Mouse (Mus musculus): ENCODE results near the gene Arl6ip1.
"Not testable (repeated sequence)": the region's sequence is repeated elsewhere in the genome, so short reads cannot be mapped to it uniquely, and the experiment has no call there.

The Arl6ip1 gene

DNA sequence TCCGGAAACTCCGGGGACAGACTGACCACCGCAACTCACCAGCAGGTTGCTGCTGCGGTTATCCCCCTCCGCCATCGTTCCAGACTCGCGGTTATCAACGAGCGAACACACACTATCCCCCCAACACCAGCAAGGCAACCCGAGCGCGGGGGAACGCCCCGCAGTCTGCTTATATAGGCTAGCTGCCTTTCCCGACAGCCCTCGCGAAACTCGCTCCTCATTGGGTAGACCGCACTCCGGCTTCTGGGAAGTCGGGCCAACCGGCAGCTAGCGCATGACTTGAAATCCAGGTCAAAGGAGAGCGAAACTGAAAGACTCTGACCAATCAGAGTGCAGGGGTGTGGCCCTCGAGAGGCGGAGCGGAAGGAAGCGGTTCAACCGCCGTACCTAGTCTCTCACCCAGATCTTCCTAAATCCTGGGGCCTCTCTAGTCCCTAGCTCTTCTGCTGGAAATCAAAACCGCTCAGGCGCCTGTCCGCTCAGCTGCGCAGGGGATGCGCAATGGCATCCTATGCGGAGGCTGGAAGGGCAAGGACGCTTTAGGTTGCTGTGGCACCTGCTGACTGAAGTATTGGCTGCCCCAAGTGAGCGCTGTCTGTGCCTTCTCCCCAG is at the start of gene Arl6ip1:
TSS of gene Arl6ip1 (minus strand) at position 233 of the 612 bp plus-strand sequence.
- peak; percentile 96 for DNase-seq (ENCODE audit: low read depth)

DNA sequence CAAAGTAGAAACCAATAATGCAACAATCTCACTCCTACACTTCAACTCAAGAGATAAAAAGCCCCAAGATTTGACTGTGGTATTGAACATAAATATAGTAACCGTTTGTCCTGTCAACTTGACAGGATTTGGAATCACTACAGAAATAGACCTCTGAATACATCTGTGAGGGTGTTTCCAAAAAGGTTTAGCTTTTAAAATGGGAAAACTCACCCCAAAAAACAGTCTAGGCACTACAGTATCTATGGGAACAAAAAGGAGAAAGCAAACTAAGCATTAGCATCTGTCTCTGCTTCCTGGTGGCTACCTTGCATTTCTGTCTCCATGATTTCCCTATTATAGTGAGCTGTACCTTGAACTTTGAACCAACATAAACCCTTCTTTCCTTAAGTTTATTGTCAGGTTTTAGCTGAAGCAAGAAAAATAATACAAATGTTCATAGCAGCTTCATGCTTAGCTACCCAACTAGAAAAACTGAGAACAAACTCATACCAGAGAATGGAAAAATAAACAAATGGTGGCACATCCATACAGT is 46.4 kb upstream of the Arl6ip1 start:
- DNase-seq (ENCODE audit: low read depth), result no peak

DNA sequence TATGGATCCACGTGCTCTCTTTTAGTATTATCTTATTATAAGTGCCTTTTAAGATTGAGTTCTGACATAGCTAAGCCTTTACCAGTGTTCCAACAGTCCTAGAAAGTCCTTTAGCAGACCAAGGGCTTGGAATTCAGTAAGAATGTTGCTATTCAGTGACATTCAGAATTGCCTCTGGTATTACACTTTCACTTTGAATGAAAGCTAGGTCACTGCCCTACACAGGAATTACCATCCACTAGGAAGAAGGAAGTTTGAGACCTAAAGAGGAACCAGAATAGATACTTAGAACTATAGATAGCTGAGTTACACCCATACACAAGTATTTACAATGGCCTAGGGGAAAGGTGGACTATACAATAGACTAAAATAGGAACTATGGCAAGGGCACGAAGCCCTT is 40.7 kb upstream of the Arl6ip1 start:
- DNase-seq (ENCODE audit: low read depth), result not testable (repeated sequence)

DNA sequence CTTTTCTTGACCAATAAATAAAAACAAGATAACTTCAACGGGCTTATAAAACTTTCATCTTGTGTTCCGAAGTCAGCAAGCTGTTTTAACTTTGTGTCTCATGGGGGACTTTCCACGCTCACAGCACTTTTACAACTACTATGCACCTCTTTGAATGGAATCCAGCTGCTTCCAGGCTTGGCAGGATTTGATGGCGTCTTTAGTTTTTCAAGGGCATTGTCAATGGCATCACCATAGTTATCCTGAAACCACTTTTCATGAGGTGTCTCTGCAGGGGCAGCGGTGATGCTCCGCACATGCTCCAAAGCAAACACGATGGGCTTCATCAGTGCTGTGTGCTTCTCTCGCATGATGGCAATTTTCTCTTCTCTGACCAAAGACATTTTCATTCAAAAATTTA is 33.5 kb upstream of the Arl6ip1 start:
- no peak for DNase-seq (ENCODE audit: low read depth)

DNA sequence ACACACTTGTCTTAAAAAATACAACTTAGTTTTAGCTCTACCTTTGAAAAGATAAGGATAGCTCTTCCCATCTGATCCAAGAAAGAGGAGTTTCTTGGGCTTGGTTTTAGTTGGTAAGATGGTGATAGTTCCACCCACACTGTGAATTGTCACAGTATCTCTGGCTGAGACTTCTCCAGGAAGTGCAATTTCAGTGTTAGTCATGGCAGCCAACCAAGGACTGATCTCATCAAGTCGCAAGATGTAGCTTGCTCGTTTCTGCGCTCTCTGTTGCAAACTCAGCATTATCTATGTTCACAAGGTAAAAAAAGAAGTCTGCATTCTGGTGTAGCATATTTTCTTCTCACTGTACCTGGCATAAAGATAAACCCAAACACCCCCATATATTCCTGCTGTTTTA is 30.7 kb upstream of the Arl6ip1 start:
- DNase-seq (ENCODE audit: low read depth), result no peak

DNA sequence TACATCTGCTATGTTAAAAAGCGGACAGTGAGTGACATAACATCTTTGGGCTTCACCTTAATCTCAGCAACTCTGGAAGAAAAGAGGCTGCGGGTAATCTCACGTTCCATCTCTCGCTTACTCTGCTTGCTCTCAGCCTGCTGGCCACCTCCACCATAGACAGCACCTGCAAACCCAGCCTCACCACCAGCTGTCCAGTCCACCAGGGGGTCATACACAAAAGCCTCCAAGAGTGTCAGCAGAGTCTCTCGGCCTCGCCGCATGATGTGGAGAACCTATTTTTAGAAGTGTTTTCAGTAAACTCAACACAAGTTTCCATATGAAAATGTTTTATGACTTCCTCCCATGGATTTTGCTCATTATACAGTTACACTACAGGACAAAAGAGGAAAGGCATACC is 27.0 kb upstream of the Arl6ip1 start:
- no peak for DNase-seq (ENCODE audit: low read depth)

DNA sequence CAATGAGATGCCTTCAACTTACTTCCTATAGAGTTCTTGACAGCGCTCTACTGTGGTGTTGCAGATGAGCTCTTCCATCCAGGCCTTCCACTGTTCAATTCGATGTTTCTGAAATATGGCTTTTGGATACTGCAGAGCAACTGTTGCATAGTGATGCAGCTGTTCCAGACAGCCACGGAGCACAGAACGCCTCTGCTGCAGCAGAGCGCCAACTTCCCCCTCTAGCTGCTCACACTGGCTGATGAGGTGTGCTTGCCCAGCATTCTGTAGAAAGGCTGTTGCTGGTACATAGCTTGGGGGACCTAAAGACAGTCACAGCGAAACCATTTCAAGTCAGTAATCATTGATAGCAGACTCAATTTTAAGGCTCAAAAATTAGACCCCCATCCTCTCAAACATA is 24.7 kb upstream of the Arl6ip1 start:
- no peak for DNase-seq (ENCODE audit: low read depth)

DNA sequence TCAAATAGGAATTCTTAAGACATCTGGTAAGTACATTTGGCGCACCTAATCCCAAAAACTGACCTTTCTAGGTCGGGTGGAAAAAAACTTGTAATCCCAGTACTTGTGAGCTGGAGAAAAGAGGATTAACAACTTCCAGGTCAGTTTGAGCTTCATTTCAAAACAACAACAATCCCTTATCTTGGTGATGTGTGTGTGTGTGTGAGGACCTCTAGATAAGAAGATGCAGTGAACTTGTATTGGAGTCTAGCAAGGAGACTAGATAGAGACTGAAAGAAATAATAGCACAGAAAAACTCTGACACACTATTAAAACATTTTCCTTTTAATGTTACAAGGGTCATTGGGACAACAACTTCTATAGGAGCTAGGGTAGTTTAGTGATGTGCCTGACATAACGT is 14.1 kb upstream of the Arl6ip1 start:
- DNase-seq (ENCODE audit: low read depth), result no peak

DNA sequence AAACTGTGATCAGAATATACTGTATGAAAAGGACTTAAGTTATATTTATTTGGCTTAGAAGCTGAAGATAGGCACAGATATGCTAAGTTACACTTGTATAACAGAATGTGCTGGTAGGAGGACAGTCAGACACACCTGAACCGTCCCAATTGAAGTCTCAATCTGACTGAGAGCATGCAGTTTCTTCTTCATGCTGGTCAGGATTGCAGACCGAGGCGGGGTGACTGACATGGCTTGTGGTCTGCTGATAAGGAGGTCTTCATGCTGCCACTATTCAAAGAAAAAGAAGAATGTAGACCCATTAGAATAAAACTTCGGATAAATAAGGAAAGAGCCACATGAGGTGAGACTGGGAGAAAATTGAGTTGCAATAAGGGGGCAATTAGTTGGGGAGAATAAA is 13.7 kb upstream of the Arl6ip1 start:
- no peak for DNase-seq (ENCODE audit: low read depth)

DNA sequence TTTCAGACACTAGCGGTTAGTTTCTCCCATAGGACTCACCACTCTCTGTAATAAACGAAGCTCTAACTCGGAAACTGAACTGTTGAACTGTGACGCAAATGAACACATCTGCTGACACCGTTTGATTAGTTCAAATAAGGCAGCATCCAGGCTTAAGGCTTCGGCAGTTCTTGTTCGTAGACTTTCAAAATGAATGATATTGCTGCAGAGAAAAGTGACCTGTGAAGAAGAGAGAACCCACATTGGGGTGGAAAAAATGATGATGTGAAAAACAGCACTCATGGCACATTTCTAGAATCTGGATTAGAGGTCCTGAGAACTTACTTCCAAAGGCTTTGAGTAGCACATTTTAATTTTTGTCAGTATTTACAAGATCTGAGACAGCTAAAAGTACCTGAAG is 11.8 kb upstream of the Arl6ip1 start:
- no peak for DNase-seq (ENCODE audit: low read depth)

DNA sequence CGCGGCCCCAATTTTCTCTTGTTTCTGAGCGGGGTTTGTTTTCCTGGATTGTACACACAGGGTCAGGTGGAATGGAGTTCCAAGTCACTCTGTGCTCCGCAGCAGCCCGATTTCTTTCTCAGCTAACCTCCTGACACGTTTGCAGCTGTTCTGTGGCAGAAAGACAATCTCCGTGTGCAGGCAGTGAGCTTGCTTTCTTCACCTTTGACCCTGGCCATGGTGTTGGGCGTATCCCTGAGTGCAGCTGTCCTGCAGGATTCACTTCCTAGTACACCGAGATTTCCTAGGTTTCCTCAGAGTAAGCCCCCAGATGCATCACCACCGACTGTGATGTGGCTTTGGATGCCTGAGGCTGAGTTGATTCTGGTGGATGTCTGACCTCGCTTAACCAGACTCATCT is 5.7 kb upstream of the Arl6ip1 start:
- DNase-seq (ENCODE audit: low read depth), result no peak

DNA sequence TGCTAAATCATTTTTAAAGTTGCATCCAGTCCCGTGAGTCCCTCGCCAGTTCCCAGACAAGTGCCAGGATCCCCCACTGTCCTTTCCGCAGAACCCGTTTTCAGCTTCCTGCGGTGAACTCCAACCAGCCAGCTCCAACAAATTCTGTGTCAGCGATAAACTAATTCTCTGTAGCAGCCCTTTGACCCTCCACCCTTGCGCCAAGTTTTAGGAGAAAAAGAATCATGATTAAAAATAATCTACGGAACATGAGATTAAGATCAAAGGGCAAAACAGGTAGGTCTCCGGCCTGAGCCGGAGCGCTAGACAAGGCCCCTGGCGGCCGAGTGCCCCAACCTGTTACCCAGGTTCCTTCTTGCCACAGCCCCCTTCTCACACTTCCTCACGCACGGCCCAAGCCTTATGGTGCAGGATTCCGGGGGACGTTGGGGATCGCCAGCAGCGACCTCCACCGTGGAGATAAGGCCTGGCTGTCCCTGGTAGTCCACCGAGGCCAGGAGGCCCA is 485 bp downstream of the Arl6ip1 start:
- DNase-seq (ENCODE audit: low read depth), result no peak

DNA sequence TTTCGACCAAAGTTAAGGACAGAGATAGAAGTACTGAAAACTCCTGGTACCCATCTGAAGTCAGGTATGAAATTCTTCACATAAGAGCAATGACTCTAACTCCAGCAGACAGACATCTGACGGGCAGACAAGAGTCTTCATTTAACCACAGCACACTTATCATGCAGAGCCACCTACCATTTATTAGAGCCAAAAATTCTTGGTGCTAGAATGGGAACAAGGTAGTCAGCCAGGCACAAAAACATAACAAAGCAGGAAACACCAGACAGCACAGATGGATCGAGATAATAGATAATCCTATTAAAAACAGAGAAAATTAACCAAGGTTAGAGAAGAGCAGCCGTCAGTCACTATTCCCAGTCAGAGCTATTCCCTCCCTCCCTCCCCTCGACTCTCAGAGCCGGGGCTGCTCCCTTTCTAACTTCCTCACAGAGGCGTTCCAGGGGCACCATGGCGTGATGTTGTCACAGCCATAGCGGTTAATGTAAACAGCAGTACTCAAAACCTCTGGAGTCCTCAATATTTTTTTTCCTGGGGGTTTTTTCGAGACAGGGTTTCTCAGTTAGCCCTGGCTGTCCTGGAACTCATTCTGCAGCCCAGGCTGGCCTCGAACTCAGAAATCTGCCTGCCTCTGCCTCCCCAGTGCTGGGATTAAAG is 3.1 kb downstream of the Arl6ip1 start:
- no peak for DNase-seq (ENCODE audit: low read depth)

DNA sequence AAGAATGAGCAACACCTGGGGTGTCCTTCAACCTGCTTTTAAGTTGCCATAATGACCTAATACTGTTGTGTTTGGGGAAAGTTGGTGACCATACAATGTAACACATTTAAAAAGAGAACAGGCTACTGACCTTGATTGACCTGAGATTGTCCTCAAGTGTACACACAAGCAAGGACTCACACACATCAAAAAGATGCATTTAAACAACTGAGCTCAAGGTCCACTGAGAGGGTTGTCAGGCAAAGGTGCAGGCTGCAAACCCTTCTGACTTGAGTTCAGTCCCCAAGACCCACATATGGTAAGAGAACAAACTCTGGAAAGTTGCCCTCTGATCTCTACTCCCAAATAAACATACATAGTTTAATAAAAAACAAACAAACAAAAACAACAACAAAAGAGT is 3.7 kb downstream of the Arl6ip1 start:
- DNase-seq (ENCODE audit: low read depth), result no peak

DNA sequence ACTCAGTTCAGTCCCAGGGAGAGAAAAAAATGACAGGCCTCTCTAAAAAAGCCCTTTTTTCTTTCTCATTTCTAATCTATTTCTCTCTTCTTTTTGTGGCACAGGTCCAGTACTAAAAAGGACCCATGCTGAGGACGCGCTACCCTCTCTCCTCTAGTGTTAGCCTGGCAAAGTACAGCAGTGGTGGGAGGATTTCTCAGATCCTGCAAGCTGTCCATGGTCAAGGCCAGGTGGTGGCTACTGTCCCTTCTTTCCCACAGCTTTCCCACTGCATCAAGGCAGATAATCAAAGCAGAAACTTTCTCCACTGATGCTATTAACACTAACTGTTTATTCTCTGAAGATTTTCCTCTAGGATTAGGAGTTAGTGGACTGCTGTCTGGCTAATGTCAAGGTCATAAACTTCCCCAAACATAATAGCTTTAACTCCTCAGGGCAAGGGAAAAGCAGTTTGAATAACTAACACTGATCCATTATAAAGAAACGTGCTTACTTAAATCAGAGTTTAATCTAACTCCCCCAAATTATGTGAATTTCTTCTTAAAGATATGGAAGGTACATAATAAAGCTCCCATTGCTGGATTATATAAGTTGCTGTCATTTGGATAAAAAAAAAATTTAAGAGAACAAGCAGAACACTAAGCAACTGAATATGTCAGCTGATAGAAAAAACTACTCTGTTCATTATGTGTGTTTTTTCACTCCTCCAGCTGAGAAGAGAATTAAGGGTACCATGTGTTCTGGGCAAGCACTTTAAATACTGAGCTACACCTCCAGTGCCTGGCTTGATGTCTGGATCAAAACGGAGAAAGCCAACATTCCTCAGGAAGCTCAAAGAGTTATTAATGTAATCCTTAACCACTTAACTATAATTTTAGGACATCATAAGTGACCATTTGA is 5.7 kb downstream of the Arl6ip1 start:
- no peak for DNase-seq (ENCODE audit: low read depth)

DNA sequence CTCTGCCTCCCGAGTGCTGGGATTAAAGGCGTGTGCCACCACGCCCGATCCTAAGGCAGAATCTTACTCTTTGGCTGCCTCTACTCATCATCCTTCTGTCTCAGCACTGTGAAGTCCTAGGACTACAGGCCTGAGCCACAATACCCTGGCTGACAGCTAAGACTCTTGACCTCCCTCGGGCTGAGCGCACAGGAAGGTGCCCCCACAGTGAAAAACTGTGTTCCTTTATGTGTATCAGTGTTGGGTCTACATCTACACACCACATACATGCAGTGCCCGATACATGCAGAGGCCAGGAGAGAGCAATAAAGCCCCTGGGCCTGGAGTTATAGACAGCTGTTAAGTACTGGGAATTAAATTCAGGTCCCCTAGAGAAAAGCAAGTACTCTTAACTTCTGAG is 7.2 kb downstream of the Arl6ip1 start:
- no peak for DNase-seq (ENCODE audit: low read depth)

DNA sequence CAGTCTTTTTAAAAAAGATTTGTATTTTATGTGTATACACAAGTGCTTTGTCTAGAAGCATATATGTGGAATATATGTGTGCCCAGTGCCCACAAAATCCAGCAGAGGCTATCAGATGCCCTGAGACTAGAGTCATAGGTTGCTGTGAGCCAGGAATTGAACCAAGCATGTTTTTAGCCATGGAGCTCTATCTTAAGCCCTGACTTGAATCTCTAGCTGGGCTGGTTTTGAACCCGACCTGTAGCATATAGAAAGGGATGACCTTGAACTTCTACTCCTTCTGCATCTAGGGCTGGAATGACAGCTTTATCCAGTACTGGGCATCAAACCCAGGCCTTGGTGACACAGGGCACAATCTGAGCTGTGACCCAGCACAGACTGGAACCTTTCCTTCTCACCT is 8.8 kb downstream of the Arl6ip1 start:
- no peak for DNase-seq (ENCODE audit: low read depth)

DNA sequence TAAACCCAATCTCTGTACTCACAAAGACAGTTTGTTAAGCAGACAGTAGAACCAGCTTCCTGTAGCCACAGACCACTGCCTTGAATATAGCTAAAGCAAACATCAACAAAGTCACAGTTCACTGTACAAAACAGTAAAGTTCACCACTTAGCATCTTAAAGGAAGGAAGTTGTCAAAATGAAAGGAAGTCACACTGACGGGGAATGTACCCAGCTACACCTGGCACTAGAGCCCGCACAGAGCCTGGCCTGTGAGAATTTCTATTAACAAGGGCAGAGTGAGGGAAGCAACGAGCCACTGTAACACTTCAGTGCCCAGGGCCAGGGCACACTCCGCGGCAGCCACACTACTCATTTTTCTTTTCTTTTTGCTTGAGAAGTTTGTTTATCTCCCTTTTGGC is 9.5 kb downstream of the Arl6ip1 start:
- no peak for DNase-seq (ENCODE audit: low read depth)

DNA sequence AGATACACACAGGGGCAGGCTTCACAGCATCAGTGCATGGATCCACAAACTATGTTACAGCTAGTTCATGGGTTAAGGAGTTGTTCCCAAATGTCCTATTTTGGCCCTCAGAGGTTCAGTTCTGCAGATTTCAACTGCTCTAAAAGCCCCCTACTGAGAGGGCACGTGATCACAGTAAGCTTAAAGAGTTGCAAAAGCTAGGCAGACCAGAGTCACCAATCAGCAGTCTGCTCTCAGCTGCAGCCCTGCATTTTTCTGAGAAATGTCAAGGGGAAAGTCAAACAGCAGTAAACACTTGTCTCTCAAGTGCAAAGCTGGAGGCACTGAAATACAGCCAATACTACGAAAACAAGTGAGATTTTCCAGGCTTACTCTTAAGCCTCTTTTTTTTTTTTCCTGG is 10.3 kb downstream of the Arl6ip1 start:
- DNase-seq (ENCODE audit: low read depth), result no peak

DNA sequence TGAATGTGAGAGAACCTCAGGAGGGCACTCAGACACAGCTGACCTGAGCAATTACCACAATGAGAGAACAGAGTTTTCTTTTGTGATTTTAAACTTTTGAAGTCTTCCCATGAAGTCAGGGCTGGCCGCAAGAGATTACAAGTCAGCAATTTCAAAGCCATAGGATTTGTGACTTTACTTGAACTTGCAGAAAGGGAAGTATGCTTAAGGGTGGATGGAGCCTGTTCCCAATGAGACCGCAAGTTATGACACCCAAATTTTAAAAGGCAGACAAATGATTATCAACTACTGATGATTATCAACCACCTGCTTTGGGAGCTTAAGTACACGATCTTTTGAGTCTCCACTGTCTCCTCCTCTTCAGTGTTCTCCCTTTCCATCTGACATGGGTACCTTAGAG is 11.0 kb downstream of the Arl6ip1 start:
- DNase-seq (ENCODE audit: low read depth), result no peak

DNA sequence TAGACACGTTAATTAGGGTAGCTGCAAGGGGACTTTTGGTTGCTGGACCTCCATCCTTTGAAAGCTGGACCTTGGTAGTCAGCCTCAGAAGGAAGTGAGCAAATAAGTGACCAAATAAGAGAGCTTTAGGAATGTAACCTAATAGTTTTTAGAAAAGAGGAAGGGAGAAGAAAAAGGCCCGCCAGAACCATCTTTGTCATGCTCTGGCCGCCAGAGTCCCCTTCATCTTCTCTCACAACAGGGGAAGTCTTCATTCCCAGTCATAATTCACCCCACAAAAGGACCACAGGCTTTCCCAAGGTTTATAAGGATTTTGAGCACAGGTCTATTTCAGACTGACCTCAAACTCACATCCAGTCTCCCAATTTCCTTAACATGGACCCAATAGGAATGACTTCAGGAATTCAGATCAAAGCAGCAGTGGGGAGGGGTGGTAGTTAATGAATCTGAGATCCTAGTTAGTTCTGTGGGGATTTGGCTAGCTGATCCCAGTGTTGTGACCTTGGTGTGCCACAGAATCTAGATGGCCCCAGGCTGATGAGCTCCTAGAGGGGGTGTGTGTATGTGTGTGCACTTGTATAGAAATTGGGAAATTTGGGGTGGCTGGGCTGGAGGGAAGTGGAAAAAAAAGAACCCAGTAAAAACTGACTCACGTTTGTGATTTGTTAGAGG is 11.8 kb downstream of the Arl6ip1 start:
- no peak for DNase-seq (ENCODE audit: low read depth)
